Mouse (Mus musculus): ENCODE data around the gene Cnga1.

GRCm38 (mm10) chr5:72664854-72665253 is 20.8 kb upstream of the Cnga1 start:
- TF ChIP-seq CTCF (IDR thresholded peaks at IDR 0.05; ENCODE audit: borderline replicate concordance, control insufficient read depth, extremely low read depth, insufficient read depth, low read length, poor library complexity), result no peak
- TF ChIP-seq POLR2A (IDR thresholded peaks at IDR 0.05; ENCODE audit: control insufficient read depth, extremely low read depth, insufficient read depth, low read length, poor library complexity), result no peak
